Mouse (Mus musculus): ENCODE results near the gene Higd1c. TPM values are rescaled to one million over a fixed set of nuclear protein-coding genes. Genes with fewer than 3 reads are reported as not detected.
A peak's percentile ranks its signal among the peaks of the same experiment; 100 is the strongest.
"Not testable (repeated sequence)": the region's sequence is repeated elsewhere in the genome, so short reads cannot be mapped to it uniquely, and the experiment has no call there.

The Higd1c gene
- polyA plus RNA-seq, 1 experiment from 2014 or later = not detected

DNA sequence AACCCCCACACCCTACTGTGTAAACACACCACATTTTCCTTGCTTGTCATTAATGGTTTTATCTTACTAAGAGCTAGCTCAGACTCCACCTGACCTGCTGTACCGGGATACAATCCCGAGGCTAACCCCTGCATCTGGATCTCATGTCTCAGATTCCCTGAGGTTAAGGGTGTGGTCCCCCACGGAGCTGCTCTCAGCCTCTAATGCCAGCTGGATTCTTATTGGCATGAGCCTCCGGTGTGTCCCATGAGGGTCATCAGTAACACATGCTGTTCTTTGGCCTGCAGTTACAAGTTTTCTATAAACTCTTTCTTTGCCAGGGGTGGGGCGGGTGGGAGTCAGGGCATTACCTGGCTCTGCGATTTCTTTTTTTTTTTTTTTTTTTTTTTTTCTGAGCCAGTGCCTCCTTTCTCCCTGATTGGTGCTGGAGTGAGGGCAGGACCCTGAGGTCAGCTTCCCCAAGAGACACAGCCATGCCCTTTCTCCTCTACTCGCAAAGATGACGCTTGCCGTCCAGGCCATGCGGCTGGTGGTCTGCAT is 11.6 kb upstream of the Higd1c start, which contains the start of the genes Methig1 and Mettl7a2:
Gene Methig1 (plus strand): TSS at position 439 of the 540 bp plus-strand sequence.
Gene Mettl7a2 (plus strand): TSS at position 490 of the 540 bp plus-strand sequence.
- Histone ChIP-seq H3K9ac (ENCODE audit: low read length) (no peak within 1 kb of the TSS), H3K4me2 (replicated peaks; ENCODE audit: low read depth) (no peak within 1 kb of the TSS), H3K36me3 (ENCODE audit: control insufficient read depth, insufficient read depth, low read length) (no peaks in the 10 kb centered on the region), H3K9me3 (ENCODE audit: control insufficient read depth, low read length) (no peaks in the 10 kb centered on the region), H3K4me3 (ENCODE audit: low read depth, low read length) (no peak within 1 kb of the TSS), H3K27me3 (ENCODE audit: control insufficient read depth, insufficient read depth, low read length) (no peaks in the 10 kb centered on the region), H3K4me1 (replicated peaks; ENCODE audit: control insufficient read depth, insufficient read depth) (no peaks in the 10 kb centered on the region), H3K27ac (replicated peaks) (no peak within 1 kb of the TSS)
- no peak for DNase-seq (ENCODE audit: low spot score)
- WGBS = 73% methylated on average over 10 of the region's 10 CpGs
- ATAC-seq (ENCODE audit: low FRiP score, low TSS enrichment) = no peak
- TF ChIP-seq CTCF (IDR thresholded peaks at IDR 0.05; ENCODE audit: low read depth) = no peak
- TF ChIP-seq EP300 (optimal IDR thresholded peaks at IDR 0.05) = no peak

DNA sequence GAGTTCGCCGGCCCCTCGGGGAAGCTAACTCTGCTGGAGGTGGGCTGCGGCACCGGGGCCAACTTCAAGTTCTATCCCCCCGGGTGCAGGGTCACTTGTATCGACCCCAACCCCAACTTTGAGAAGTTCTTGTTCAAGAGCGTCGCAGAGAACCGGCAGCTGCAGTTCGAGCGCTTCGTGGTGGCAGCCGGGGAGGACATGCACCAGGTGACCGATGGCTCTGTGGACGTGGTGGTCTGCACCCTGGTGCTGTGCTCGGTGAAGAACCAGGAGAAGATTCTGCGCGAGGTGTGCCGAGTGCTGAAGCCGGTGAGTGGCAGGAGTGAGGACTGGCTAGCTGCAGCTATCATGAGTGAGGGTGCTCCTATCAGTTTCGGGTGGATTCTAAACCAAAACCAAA is 10.9 kb upstream of the Higd1c start:
- not testable (repeated sequence) for DNase-seq (ENCODE audit: low spot score); H3K9ac ChIP-seq (ENCODE audit: low read length); H3K9me3 ChIP-seq (ENCODE audit: control insufficient read depth, low read length); H3K27me3 ChIP-seq (ENCODE audit: control insufficient read depth, insufficient read depth, low read length); ATAC-seq (ENCODE audit: low FRiP score, low TSS enrichment); H3K27ac ChIP-seq (replicated peaks); H3K4me1 ChIP-seq (replicated peaks; ENCODE audit: control insufficient read depth, insufficient read depth); H3K4me3 ChIP-seq (ENCODE audit: low read depth, low read length); H3K36me3 ChIP-seq (ENCODE audit: control insufficient read depth, insufficient read depth, low read length); H3K4me2 ChIP-seq (replicated peaks; ENCODE audit: low read depth)
- over 99% methylated on average over 9 of the region's 22 CpGs for WGBS

DNA sequence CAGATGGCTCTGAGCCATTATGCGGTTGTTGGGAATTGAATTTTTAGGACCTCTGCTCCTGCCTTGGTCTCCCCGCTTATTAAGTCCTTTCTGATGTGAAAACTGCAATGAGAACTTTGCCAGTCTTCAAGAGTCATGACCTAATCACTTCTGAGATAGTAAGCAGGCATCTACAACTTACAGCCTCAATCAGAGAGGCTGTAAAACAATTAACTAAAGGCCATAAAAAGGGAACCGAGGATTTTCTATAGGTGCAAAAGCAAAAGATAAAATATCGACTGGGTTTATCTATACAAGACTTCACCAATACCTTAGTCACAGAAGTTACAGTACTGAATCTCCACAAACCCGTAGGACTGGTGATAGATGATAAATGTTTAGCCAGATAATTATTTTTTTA is 8.5 kb upstream of the Higd1c start:
- WGBS = 59% methylated on average over 5 of the region's 5 CpGs
- TF ChIP-seq EP300 (optimal IDR thresholded peaks at IDR 0.05) = no peak
- TF ChIP-seq CTCF (IDR thresholded peaks at IDR 0.05; ENCODE audit: low read depth) = no peak
- ATAC-seq (ENCODE audit: low FRiP score, low TSS enrichment) = no peak
- Histone ChIP-seq H3K27ac (replicated peaks) (no peak overlapping the region), H3K27me3 (ENCODE audit: control insufficient read depth, insufficient read depth, low read length) (no peaks in the 10 kb centered on the region), H3K4me3 (ENCODE audit: low read depth, low read length) (no peak overlapping the region), H3K4me1 (replicated peaks; ENCODE audit: control insufficient read depth, insufficient read depth) (no peaks in the 10 kb centered on the region), H3K9me3 (ENCODE audit: control insufficient read depth, low read length) (no peaks in the 10 kb centered on the region), H3K4me2 (replicated peaks; ENCODE audit: low read depth) (no peak overlapping the region), H3K9ac (ENCODE audit: low read length) (no peak overlapping the region), H3K36me3 (ENCODE audit: control insufficient read depth, insufficient read depth, low read length) (no peaks in the 10 kb centered on the region)
- no peak for DNase-seq (ENCODE audit: low spot score)

DNA sequence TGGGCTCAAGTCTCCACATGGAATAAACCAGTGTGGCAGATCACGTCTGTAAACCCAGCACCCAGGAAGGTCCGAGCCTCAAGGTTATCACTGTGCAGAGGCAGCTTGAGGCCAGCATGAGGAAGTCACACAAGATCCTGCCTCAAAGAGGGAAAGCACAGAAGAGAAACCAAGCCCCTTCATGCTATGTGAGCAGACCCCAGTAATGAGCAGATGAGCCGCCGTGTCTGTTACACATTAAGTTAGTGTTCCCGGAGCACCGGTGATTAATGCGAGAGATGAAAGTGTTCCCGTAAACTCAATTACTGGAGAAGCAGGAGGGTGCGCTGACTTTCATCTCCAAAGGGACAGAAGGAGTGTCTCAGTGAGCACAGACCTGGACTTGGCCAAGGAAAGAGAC is 1.6 kb downstream of the Higd1c start:
- 53% methylated on average over 9 of the region's 9 CpGs for WGBS
- not testable (repeated sequence) for H3K27me3 ChIP-seq (ENCODE audit: control insufficient read depth, insufficient read depth, low read length); H3K4me1 ChIP-seq (replicated peaks; ENCODE audit: control insufficient read depth, insufficient read depth); H3K36me3 ChIP-seq (ENCODE audit: control insufficient read depth, insufficient read depth, low read length); H3K9me3 ChIP-seq (ENCODE audit: control insufficient read depth, low read length); H3K27ac ChIP-seq (replicated peaks); H3K9ac ChIP-seq (ENCODE audit: low read length); H3K4me2 ChIP-seq (replicated peaks; ENCODE audit: low read depth); DNase-seq (ENCODE audit: low spot score); ATAC-seq (ENCODE audit: low FRiP score, low TSS enrichment); H3K4me3 ChIP-seq (ENCODE audit: low read depth, low read length)

DNA sequence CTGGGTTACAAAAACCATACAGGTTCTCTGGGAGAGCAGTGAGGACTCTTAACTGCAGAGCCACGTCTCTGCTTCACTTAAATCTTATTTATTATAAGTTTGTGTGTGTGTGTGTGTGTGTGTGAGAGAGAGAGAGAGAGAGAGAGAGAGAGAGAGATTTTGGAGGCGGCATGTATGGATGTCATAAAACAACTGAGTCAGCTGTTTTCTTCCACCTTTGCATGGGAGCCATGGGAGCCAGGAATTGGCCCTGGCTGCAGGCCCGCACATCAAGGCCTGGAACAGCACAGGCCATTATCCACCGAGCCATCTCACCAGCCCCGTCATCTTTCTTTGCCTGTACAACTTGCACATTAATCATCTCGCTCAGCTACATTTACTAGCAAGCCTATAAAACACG is 2.8 kb downstream of the Higd1c start:
- no peaks in the 10 kb centered on the region for H3K27me3 ChIP-seq (ENCODE audit: control insufficient read depth, insufficient read depth, low read length)
- ATAC-seq (ENCODE audit: low FRiP score, low TSS enrichment) (no peak), DNase-seq (ENCODE audit: low spot score) (no peak)
- no peak for TF ChIP-seq EP300 (optimal IDR thresholded peaks at IDR 0.05)
- no peak for TF ChIP-seq CTCF (IDR thresholded peaks at IDR 0.05; ENCODE audit: low read depth)
- no peak overlapping the region for H3K9ac ChIP-seq (ENCODE audit: low read length)
- no peak overlapping the region for H3K4me2 ChIP-seq (replicated peaks; ENCODE audit: low read depth)
- H3K36me3 ChIP-seq (ENCODE audit: control insufficient read depth, insufficient read depth, low read length) = no peaks in the 10 kb centered on the region
- no peaks in the 10 kb centered on the region for H3K4me1 ChIP-seq (replicated peaks; ENCODE audit: control insufficient read depth, insufficient read depth)
- no peak overlapping the region for H3K27ac ChIP-seq (replicated peaks)
- no peak overlapping the region for H3K4me3 ChIP-seq (ENCODE audit: low read depth, low read length)
- no peaks in the 10 kb centered on the region for H3K9me3 ChIP-seq (ENCODE audit: control insufficient read depth, low read length)
- WGBS = 67% methylated on average over 7 of the region's 7 CpGs

DNA sequence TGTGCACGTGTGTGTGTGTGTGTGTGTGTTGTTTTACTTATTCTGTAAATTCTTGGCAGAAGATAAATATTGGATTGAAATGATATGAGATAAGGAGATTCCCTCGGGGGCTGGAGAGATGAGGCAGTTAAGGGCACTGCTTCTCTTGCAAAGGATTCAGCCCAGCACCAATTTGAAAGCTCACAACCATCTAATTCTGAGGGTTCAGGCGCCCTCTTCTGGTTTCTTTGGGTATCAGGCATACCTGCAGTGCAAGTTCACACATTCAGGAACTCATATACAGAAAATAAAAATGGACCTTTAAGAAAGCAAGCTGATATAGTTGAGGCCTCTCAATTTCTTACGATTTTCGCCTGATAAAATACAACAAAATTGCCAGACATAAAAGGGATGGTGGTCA is 10.7 kb downstream of the Higd1c start:
- H3K9me3 ChIP-seq (ENCODE audit: control insufficient read depth, low read length) = no peaks in the 10 kb centered on the region
- ATAC-seq (ENCODE audit: low FRiP score, low TSS enrichment) (no peak), DNase-seq (ENCODE audit: low spot score) (peak; percentile 60)
- H3K36me3 ChIP-seq (ENCODE audit: control insufficient read depth, insufficient read depth, low read length) = no peaks in the 10 kb centered on the region
- no peak overlapping the region for H3K27ac ChIP-seq (replicated peaks)
- H3K4me3 ChIP-seq (ENCODE audit: low read depth, low read length) = no peak overlapping the region
- no peaks in the 10 kb centered on the region for H3K4me1 ChIP-seq (replicated peaks; ENCODE audit: control insufficient read depth, insufficient read depth)
- WGBS = 36% methylated on average over 5 of the region's 5 CpGs
- H3K9ac ChIP-seq (ENCODE audit: low read length) = no peak overlapping the region
- no peak overlapping the region for H3K4me2 ChIP-seq (replicated peaks; ENCODE audit: low read depth)
- H3K27me3 ChIP-seq (ENCODE audit: control insufficient read depth, insufficient read depth, low read length) = no peaks in the 10 kb centered on the region
- peak; percentile 79 for TF ChIP-seq CTCF (IDR thresholded peaks at IDR 0.05; ENCODE audit: low read depth)
- TF ChIP-seq EP300 (optimal IDR thresholded peaks at IDR 0.05) = no peak

Data from stomach, postnatal 0 days (tissue).